Mouse (Mus musculus) heart, embryonic 13.5 days (tissue): ENCODE results near the gene Saal1. TPM values are rescaled to one million over a fixed set of nuclear protein-coding genes. Genes with fewer than 3 reads are reported as not detected.
"Not testable (repeated sequence)": the region's sequence is repeated elsewhere in the genome, so short reads cannot be mapped to it uniquely, and the experiment has no call there.

ENCODE experiments used
- ATAC-seq: fragments of 200-750 bp; cut with Nextera tagmentation; 2 replicates; pipeline ENCODE4 v1.8.0; 2017; ENCODE audit warnings: moderate TSS enrichment; ENCODE audit not compliant: insufficient number of reproducible peaks, low FRiP score, low TSS enrichment; ENCODE audit errors: extremely low read depth
- H3K27ac ChIP-seq: fragments of 300-500 bp; sonication (generic); replicated peaks from 2 replicates; pipeline ENCODE4 v1.5.1; 2015; ENCODE audit warnings: moderate library complexity, mild to moderate bottlenecking, inconsistent platforms
- H3K27me3 ChIP-seq: fragments of 300-500 bp; sonication (generic); replicated peaks from 2 replicates; pipeline ENCODE4 v1.6.1; 2015; ENCODE audit warnings: mild to moderate bottlenecking, inconsistent platforms
- H3K36me3 ChIP-seq: fragments of 300-500 bp; sonication (generic); 2 replicates; pipeline ENCODE4 v1.6.1; 2015; ENCODE audit warnings: mild to moderate bottlenecking, inconsistent platforms
- H3K4me1 ChIP-seq: fragments of 300-500 bp; sonication (generic); 2 replicates; pipeline ENCODE4 v1.6.1; 2015; ENCODE audit warnings: inconsistent platforms
- H3K4me2 ChIP-seq: fragments of 300-500 bp; sonication (generic); 2 replicates; pipeline ENCODE4 v1.6.1; 2015; ENCODE audit warnings: inconsistent platforms, mild to moderate bottlenecking, moderate library complexity
- H3K4me3 ChIP-seq: fragments of 300-500 bp; sonication (generic); 2 replicates; pipeline ENCODE4 v1.5.1; 2015; ENCODE audit warnings: moderate library complexity, mild to moderate bottlenecking, inconsistent platforms
- H3K9ac ChIP-seq: fragments of 300-500 bp; sonication (generic); 2 replicates; pipeline ENCODE4 v1.6.1; 2015; ENCODE audit warnings: inconsistent platforms, mild to moderate bottlenecking, moderate library complexity
- H3K9me3 ChIP-seq: fragments of 300-500 bp; sonication (generic); 2 replicates; pipeline ENCODE4 v1.6.1; 2016; ENCODE audit warnings: inconsistent platforms
- WGBS: fragments of 180-500 bp; shearing (Covaris S2); methylation state at CpG from one replicate; pipeline ENCODE4 v1.1.7; 2015; ENCODE audit warnings: mixed read lengths; 5-methylcytosine and 5-hydroxymethylcytosine counted together
- polyA plus RNA-seq: library from polyadenylated mRNA; unstranded; fragments of >200 nt; fragmentation: Nextera tagmentation; extraction: Ambion mirVana; gene quantifications from 2 replicates; pipeline ENCODE4 v1.2.1, GENCODE M21; 2015

Saal1 gene
- polyA plus RNA-seq, 1 experiment from 2014 or later: 15.9 TPM

GRCm38 (mm10) chr7:46650231-46650630, 60.2 kb downstream of the Saal1 start:
- not testable (repeated sequence) for H3K9ac ChIP-seq, H3K4me3 ChIP-seq, H3K4me1 ChIP-seq, H3K4me2 ChIP-seq, H3K27ac ChIP-seq, H3K9me3 ChIP-seq, H3K36me3 ChIP-seq, ATAC-seq
- 33% methylated on average over 5 of the region's 5 CpGs for WGBS
- 0 out of 2 replicates have a peak, but pooled peaks cover 16% of the 10 kb centered on the region for H3K27me3 ChIP-seq

DNA sequence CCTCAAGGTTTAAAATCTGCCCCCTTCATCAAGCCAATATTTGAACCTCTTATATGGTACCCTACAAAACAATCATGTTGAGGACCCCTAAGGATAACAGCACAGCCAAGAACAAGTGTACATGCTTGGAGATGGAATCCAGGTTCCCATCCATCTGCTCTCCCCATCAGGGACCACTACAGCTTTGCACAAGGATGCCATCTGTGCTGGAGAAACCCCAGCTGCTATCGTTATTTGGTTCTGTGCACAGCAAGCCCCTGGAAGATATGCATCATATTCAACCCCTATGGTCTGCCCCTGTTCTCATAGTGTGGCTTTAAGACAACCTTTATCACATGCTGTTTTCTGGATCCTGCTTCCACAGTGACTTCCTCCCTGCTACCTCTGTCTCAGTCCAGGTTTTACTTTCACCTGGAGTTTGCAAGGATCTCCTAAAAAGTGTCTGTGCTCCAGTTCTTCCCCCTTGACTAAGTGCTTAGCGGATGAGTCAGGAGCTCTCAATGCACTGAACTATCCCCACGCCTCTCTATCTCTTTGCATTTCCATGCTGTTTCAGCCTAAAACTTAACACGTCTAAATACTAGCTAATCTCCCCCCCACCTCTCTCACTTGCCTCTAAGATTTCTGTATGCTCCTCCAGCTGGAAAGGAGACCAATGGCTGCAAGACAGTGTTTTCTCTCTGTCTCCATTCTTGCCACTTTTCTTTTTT, 61.9 kb downstream of the Saal1 start:
- Histone ChIP-seq H3K4me1 (no peaks in the 10 kb centered on the region), H3K9me3 (no peaks in the 10 kb centered on the region), H3K4me2 (no peak overlapping the region), H3K4me3 (no peak overlapping the region), H3K9ac (no peak overlapping the region), H3K27ac (no peak overlapping the region), H3K27me3 (0 out of 2 replicates have a peak, but pooled peaks cover 22% of the 10 kb centered on the region), H3K36me3 (no peaks in the 10 kb centered on the region)
- no peak for ATAC-seq
- 61% methylated on average over 4 of the region's 4 CpGs for WGBS

DNA sequence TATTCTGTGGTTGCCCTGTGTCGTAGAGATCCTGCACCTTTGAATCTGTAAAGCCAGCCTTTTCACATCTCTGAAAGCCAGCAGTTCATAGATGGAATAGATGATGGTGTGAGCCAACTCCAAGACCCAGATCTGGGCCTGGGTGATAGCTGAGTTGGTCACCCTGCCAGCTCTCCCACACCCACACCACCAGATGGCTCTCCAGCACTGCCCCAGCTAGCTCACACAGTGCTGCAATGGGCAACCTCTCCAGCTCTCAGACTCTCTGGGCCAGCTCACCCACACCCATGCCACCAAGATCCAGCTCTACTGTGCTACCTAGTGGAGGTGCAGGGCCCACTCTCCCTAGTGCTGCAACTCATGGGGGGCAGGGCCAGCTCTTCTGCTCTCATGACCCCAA, 67.3 kb downstream of the Saal1 start:
- peaks cover 34% of the 10 kb centered on the region for H3K27me3 ChIP-seq
- H3K4me2 ChIP-seq: no peak overlapping the region
- no peaks in the 10 kb centered on the region for H3K9me3 ChIP-seq
- no peak overlapping the region for H3K4me3 ChIP-seq
- no peak overlapping the region for H3K27ac ChIP-seq
- ATAC-seq: no peak
- peaks cover 12% of the 10 kb centered on the region for H3K4me1 ChIP-seq
- no peaks in the 10 kb centered on the region for H3K36me3 ChIP-seq
- H3K9ac ChIP-seq: no peak overlapping the region
- WGBS: 45% methylated on average over 1 of the region's 1 CpGs

DNA sequence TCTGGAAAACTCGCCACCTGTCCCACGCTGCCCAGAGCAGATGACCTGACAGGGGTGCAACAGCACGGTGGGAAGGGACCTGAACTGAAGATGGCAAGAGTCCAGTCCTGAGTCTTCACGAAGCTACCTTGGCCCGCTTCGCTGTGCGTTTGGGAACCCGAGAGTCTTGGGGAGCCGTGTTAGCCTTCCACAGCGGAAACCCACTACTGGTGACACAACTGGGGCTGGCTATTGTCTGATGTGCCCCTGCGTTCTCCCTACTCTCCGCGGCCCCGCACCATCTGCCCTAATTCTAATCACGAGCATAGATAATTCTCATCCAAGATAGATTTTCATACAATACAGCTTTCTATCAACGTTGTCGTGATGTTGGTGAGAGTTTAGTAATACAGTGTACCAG, 70.4 kb downstream of the Saal1 start:
- H3K27ac ChIP-seq: no peak overlapping the region
- 15% methylated on average over 17 of the region's 17 CpGs for WGBS
- no peaks in the 10 kb centered on the region for H3K9me3 ChIP-seq
- H3K27me3 ChIP-seq: peaks cover 23% of the 10 kb centered on the region
- peaks cover 12% of the 10 kb centered on the region for H3K4me1 ChIP-seq
- H3K4me3 ChIP-seq: peak overlapping the region; percentile 65
- H3K4me2 ChIP-seq: peak overlapping the region; percentile 93
- ATAC-seq: no peak
- no peaks in the 10 kb centered on the region for H3K36me3 ChIP-seq
- H3K9ac ChIP-seq: peak overlapping the region; percentile 86

GRCm38 (mm10) chr7:46639692-46640031, 70.8 kb downstream of the Saal1 start, which contains the start of gene Sergef:
TSS of gene Sergef (minus strand) at chr7:46639807.
- peak; percentile 91 for ATAC-seq
- H3K27me3 ChIP-seq: peaks cover 23% of the 10 kb centered on the region
- peak within 1 kb of the TSS; percentile 86 for H3K9ac ChIP-seq
- H3K4me3 ChIP-seq: peak within 1 kb of the TSS; percentile 65
- no peaks in the 10 kb centered on the region for H3K9me3 ChIP-seq
- peaks cover 2% of the 10 kb centered on the region; the same call in 1 of the 2 replicates for H3K36me3 ChIP-seq
- peaks cover 12% of the 10 kb centered on the region for H3K4me1 ChIP-seq
- peak within 1 kb of the TSS; percentile 93 for H3K4me2 ChIP-seq
- WGBS: 0% methylated on average over 30 of the region's 30 CpGs
- peak within 1 kb of the TSS; percentile 12; the same call in 1 of the 2 replicates for H3K27ac ChIP-seq

DNA sequence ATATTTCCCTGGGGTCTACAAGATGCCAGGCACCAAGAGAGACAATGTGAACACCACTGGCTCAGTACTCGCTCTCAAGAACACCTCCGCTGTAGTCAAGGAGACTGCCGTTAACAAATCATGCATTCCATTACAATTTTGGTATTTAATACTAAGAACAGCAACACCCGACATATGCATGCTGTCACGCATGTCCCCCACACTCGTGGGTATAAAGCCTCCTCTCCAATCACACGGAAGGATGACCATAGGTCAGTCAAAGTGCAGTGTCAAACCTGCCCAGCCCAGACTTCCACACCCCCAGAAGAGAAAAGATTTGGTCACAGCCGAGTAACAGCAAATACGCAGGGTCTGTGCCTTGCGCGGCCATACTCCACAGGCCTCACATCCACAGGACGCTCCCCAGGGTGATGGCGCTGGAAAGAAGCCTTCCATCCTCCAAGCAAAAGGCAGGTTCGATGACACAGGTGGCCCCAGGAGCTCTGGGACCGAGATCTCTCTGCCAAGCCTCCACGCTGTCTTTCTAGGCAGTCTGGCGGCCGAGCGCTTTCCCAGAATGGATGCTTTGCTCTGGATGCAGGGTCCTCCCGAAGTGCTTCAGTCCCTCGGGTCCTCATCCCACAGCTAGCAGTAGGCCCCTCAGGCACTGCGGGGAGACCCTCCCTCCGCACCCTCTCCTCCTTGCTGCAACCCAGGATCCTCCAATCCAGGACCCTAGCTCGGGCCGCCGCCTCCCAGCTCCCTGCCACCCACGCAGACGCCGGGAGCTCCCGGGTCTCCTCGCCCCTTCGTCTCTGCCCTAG, 71.4 kb downstream of the Saal1 start:
- Histone ChIP-seq H3K9me3 (no peaks in the 10 kb centered on the region), H3K4me1 (peaks cover 12% of the 10 kb centered on the region), H3K27ac (peak overlapping the region; percentile 12; the same call in 1 of the 2 replicates), H3K4me3 (peak overlapping the region; percentile 65), H3K4me2 (peak overlapping the region; percentile 93), H3K36me3 (peaks cover 5% of the 10 kb centered on the region; the same call in 1 of the 2 replicates), H3K9ac (peak overlapping the region; percentile 86), H3K27me3 (peaks cover 21% of the 10 kb centered on the region)
- no peak for ATAC-seq
- 10% methylated on average over 32 of the region's 32 CpGs for whole genome bisulfite sequencing

Other genes with a start within 250 kb of the Saal1 start
- gene Sergef, start 70.9 kb downstream of the Saal1 start, polyA plus RNA-seq: 11.9 and 12.2 TPM in 2 replicates
- gene Tph1, start 38.1 kb downstream of the Saal1 start, polyA plus RNA-seq: 0.13 TPM in 1 of 2 replicates, not detected in the other
- gene Saa3, start 5.0 kb upstream of the Saal1 start, polyA plus RNA-seq: 0.15 TPM in 1 of 2 replicates, not detected in the other
- 0.18 TPM in 1 of 2 replicates, not detected in the other for gene Saa4, start 21.9 kb upstream of the Saal1 start, polyA plus RNA-seq
- not detected in 2 replicates for gene Saa1, start 32.3 kb upstream of the Saal1 start, polyA plus RNA-seq
- not detected in 2 replicates for gene Saa2, start 41.1 kb upstream of the Saal1 start, polyA plus RNA-seq
- gene Hps5, start 85.4 kb upstream of the Saal1 start, polyA plus RNA-seq: 9.7 and 10.8 TPM in 2 replicates
- gene Gtf2h1, start 85.4 kb upstream of the Saal1 start, polyA plus RNA-seq: 28.5 and 29.7 TPM in 2 replicates
- 2,723 and 3,293 TPM in 2 replicates for gene Ldha, start 130.8 kb upstream of the Saal1 start, polyA plus RNA-seq
- not detected in 2 replicates for gene Ldhc, start 150.5 kb upstream of the Saal1 start, polyA plus RNA-seq
- gene Tsg101, start 209.3 kb upstream of the Saal1 start, polyA plus RNA-seq: 165 and 182 TPM in 2 replicates
- 7.5 and 8.0 TPM in 2 replicates for gene Uevld, start 247.8 kb upstream of the Saal1 start, polyA plus RNA-seq